Mouse (Mus musculus) C2C12 (cell line): ENCODE results near the gene Selenoh. TPM values are rescaled to one million over a fixed set of nuclear protein-coding genes. Genes with fewer than 3 reads are reported as not detected.
A peak's percentile ranks its signal among the peaks of the same experiment; 100 is the strongest.

Source experiments
- H3K27me3 ChIP-seq: one replicate; pipeline ENCODE4 v1.6.1; 2011; ENCODE audit not compliant: control insufficient read depth, insufficient read depth, insufficient read length
- H3K36me3 ChIP-seq: one replicate; pipeline ENCODE4 v1.6.1; 2011; ENCODE audit not compliant: control insufficient read depth, insufficient read depth
- H3K4me3 ChIP-seq: one replicate; pipeline ENCODE4 v1.5.1; 2011; ENCODE audit warnings: mild to moderate bottlenecking, control low read depth; ENCODE audit not compliant: poor library complexity, insufficient read depth, severe bottlenecking
- H3K79me2 ChIP-seq: one replicate; pipeline ENCODE4 v1.6.1; 2011; ENCODE audit not compliant: control insufficient read depth, insufficient read depth
- H3K79me3 ChIP-seq: one replicate; pipeline ENCODE4 v1.6.1; 2011; ENCODE audit warnings: low read depth, control low read depth
- H3ac ChIP-seq: one replicate; pipeline ENCODE3; 2011; ENCODE audit warnings: low read depth; ENCODE audit not compliant: control insufficient read depth, insufficient read length
- CEBPB ChIP-seq: IDR thresholded peaks from one replicate; pipeline ENCODE4 v1.6.1; 2011; ENCODE audit warnings: low read depth, mild to moderate bottlenecking, control low read depth, moderate library complexity
- CTCF ChIP-seq: IDR thresholded peaks from one replicate; pipeline ENCODE4 v1.5.1; 2011; ENCODE audit not compliant: control insufficient read depth, insufficient read depth, insufficient read length
- FOSL1 ChIP-seq: IDR thresholded peaks from one replicate; pipeline ENCODE4 v1.8.0; 2011; ENCODE audit warnings: mild to moderate bottlenecking, low read length; ENCODE audit not compliant: poor library complexity, insufficient read depth, severe bottlenecking
- MAX ChIP-seq: IDR thresholded peaks from one replicate; pipeline ENCODE4 v1.6.1; 2011; ENCODE audit warnings: mild to moderate bottlenecking, control low read depth
- MYOD1 ChIP-seq: IDR thresholded peaks from one replicate; pipeline ENCODE4 v1.6.1; 2011; ENCODE audit warnings: low read depth; ENCODE audit not compliant: control insufficient read depth, insufficient read length
- MYOG ChIP-seq: IDR thresholded peaks from one replicate; pipeline ENCODE4 v1.6.1; 2011; ENCODE audit not compliant: control insufficient read depth, insufficient read length; ENCODE audit errors: extremely low read depth
- USF1 ChIP-seq: IDR thresholded peaks from one replicate; pipeline ENCODE4 v1.6.1; 2011; ENCODE audit warnings: low read depth, mild to moderate bottlenecking, control low read depth, moderate library complexity
- polyA plus RNA-seq: library from polyadenylated mRNA; unstranded; fragments of >200 nt; fragmentation: generic; extraction: Trizol; gene quantifications from one replicate; pipeline ENCODE4 v1.2.1, GENCODE M21; 2012; ENCODE audit warnings: missing spikeins

The Selenoh gene
- polyA plus RNA-seq, 1 experiment, result 355 TPM

DNA sequence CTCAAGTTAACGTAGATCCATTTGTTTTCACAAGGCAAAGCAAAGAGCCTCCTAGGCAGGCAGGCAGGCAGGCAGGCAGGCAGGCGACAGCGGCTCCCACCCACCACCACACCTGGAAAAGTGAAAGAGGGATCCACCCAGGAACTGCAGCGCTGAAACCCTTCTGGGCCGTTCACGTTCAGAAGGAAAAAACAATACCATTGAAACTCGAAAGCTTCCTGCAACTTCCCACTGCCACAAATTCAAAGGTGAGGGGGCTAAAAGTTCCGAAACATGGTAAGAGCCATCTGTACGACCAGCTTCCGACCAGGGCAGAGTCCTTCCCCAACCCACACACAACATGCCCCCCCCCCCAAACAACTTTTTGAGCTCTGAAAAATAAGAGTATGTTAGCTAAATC is 20.9 kb downstream of the Selenoh start:
- H3ac ChIP-seq, result peak overlapping the region; percentile 73
- peaks cover 16% of the 10 kb centered on the region for H3K36me3 ChIP-seq
- H3K4me3 ChIP-seq, result peak overlapping the region; percentile 84
- TF ChIP-seq MAX, result no peak
- TF ChIP-seq FOSL1, result no peak
- TF ChIP-seq MYOG, result no peak
- TF ChIP-seq MYOD1, result no peak
- no peak for TF ChIP-seq USF1
- TF ChIP-seq CEBPB, result no peak
- no peak for TF ChIP-seq CTCF
- peaks cover 63% of the 10 kb centered on the region for H3K79me2 ChIP-seq
- peaks cover 56% of the 10 kb centered on the region for H3K79me3 ChIP-seq
- H3K27me3 ChIP-seq, result no peaks in the 10 kb centered on the region

DNA sequence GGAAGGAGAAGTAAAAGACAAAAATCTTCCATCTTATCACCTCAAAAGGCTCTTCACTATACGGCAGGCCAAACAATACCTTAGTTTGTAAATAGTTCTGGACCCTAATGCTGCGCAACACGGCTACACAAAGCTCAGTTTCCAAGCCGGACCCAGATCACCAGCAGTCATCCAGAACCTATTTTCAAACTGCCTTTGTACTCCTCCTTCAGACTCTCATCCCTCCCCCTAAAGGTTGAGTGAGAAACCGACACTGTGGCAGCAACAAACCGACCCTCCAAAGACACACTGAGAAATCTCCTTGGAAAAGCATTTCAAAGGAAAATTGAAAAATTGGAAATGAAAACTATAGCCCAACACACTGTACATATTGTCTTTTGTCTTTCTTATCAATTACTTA is 22.2 kb downstream of the Selenoh start:
- TF ChIP-seq MAX (peak; percentile 30), FOSL1 (no peak)
- H3K79me2 ChIP-seq, result peaks cover 76% of the 10 kb centered on the region
- peak overlapping the region; percentile 3 for H3ac ChIP-seq
- H3K79me3 ChIP-seq, result peaks cover 69% of the 10 kb centered on the region
- no peaks in the 10 kb centered on the region for H3K27me3 ChIP-seq
- H3K36me3 ChIP-seq, result peaks cover 18% of the 10 kb centered on the region
- H3K4me3 ChIP-seq, result peak overlapping the region; percentile 84

DNA sequence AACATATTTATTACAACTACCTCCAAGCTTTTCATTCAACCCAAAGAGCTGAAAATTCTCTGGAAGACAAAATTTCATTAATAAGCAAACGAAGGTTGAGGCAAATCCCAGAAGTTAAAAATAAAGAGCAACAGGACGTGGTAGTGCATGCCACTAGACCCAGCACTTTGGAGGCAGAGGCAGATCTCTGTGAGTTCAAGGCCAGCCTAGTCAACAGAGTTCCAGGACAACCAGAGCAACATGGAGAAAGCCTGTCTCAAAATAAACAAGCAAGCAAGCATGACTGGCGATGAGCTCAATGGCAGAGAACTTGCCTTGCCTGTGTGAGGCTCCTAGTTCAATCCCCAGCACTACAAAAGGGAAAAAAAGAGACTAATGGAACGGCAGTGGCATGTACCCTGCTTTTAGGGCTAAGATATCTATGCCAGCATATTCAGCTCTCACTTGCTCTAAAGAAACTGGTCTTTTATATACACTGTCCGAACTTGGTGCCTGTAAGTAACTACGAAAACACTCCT is 23.5 kb downstream of the Selenoh start:
- peaks cover 81% of the 10 kb centered on the region for H3K79me3 ChIP-seq
- no peak overlapping the region for H3ac ChIP-seq
- H3K79me2 ChIP-seq, result peaks cover 87% of the 10 kb centered on the region
- peaks cover 29% of the 10 kb centered on the region for H3K36me3 ChIP-seq
- no peaks in the 10 kb centered on the region for H3K27me3 ChIP-seq
- no peak overlapping the region for H3K4me3 ChIP-seq
- TF ChIP-seq CEBPB, result no peak
- TF ChIP-seq FOSL1, result no peak
- TF ChIP-seq MYOD1, result no peak
- TF ChIP-seq MYOG, result no peak
- no peak for TF ChIP-seq CTCF
- TF ChIP-seq USF1, result no peak
- TF ChIP-seq MAX, result no peak

DNA sequence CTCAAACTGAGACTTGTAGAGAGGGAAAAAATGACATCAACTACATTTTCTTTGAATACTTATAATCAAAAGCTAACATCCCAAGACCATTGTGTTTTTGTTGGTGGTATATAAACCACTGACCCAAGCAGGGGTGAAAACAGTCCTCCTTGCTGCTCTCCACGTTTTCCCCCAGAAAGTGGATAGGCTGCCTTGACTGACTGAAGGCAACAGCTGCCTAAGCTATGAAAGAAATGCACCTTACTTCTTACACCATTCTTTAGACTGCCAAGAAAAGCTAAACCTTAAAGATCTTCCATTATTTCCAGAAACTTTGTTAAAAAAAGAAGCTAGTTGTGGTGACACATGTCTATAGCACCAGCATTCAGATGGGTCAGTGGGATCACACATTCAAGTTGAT is 24.4 kb downstream of the Selenoh start:
- TF ChIP-seq MYOG (no peak), CEBPB (no peak), CTCF (no peak), MYOD1 (peak; percentile 63), MAX (no peak)
- Histone ChIP-seq H3K27me3 (no peaks in the 10 kb centered on the region), H3ac (no peak overlapping the region)

DNA sequence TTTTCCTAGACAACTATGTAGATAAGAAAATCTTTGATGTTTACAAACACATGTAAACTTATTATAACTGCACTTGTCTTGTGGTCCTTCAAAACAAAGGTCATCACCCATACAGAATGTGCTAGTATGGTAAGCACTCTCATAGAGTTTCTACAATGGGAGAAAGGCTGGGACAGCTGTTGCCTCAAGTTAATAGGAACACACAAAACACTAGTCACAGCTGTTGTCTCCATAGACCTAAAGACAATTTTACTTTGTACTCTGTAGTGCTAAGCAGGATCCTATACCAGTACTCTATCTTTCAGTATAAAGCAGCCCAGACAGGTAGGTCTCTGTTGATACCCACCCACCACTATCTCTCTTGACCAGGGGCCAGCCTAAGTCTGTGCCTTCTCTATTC is 29.7 kb downstream of the Selenoh start:
- Histone ChIP-seq H3K27me3 (no peaks in the 10 kb centered on the region), H3ac (no peak overlapping the region)
- no peak for TF ChIP-seq MYOG
- TF ChIP-seq MYOD1, result no peak

More for the DNA sequence above, 24.4 kb downstream of the Selenoh start:
- Histone ChIP-seq H3K36me3 (peaks cover 38% of the 10 kb centered on the region), H3K79me2 (peaks cover 94% of the 10 kb centered on the region), H3K79me3 (peaks cover 91% of the 10 kb centered on the region), H3K4me3 (no peak overlapping the region)

DNA sequence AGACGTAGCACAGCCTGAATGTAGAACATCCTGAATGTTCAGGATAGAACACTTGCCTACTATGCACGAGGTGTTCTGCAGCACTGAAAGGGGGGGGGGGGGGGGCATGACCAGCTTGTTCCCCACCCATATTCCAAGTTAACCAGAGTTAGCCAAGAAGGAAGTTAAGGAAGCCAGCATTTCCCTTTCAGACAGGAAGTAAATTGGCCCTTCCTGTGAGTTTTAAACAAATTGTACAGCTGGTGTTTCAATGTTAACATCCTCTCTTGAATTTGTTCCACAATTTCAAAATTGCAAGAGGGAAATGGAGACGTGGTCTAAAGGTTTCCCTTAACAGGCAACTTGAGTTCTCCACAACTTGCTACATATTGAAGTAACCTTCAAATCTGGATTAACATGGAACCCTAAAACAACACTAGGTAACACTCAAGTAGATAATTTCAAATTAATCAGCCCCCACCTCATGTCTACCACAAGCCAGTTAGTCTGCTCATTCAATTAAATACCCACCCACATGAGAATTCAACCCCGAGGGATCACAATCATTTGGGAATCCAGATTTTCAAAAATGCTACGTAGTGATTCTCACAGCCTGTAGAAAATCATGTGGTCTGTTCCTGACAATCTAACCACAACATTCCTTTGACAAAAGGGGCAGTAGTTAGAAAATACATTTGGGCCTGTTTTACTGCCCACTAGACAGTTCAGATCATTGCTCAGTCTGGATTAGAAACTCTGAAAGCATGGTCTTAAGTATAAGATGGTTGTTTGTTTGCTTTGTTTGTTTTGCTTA is 31.9 kb downstream of the Selenoh start:
- no peaks in the 10 kb centered on the region for H3K27me3 ChIP-seq
- H3K4me3 ChIP-seq, result no peak overlapping the region
- H3ac ChIP-seq, result no peak overlapping the region
- H3K36me3 ChIP-seq, result peaks cover 20% of the 10 kb centered on the region
- peaks cover 86% of the 10 kb centered on the region for H3K79me3 ChIP-seq
- peaks cover 95% of the 10 kb centered on the region for H3K79me2 ChIP-seq
- TF ChIP-seq MYOG, result no peak
- TF ChIP-seq USF1, result peak; percentile 41
- TF ChIP-seq MYOD1, result no peak
- TF ChIP-seq CEBPB, result no peak
- no peak for TF ChIP-seq MAX
- no peak for TF ChIP-seq CTCF
- TF ChIP-seq FOSL1, result no peak

More for the DNA sequence above, 29.7 kb downstream of the Selenoh start:
- Histone ChIP-seq H3K36me3 (peaks cover 27% of the 10 kb centered on the region), H3K4me3 (no peak overlapping the region), H3K79me2 (peaks cover 99% of the 10 kb centered on the region), H3K79me3 (peaks cover 96% of the 10 kb centered on the region)
